Mouse (Mus musculus) ovary, postnatal 36 days (tissue): ENCODE data around the gene Man2b1.
A peak's percentile ranks its signal among the peaks of the same experiment; 100 is the strongest.
"Not testable (repeated sequence)": the region's sequence is repeated elsewhere in the genome, so short reads cannot be mapped to it uniquely, and the experiment has no call there.

Source experiments
- DNase-seq: peaks from one replicate; pipeline ENCODE4 v3.0.0; 2022; ENCODE audit warnings: low spot score, mixed read lengths

Man2b1 gene

DNA sequence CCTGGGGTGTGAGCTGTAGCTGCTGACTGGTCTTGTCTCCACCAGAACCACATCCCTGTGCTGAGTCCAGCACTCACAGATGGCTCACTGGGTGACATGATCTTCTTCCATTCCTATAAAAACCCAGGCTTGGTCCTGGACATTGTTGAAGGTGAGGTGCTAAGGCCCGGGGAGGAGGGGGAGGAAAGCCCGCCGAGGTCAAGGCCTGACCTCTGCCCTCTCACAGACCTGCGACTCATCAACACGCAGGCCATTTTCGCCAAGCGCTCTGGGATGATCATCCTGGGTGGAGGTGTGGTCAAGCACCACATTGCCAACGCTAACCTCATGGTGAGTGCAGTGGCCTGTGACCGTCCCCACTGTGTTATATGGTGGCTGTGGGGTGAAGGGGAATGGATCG, 8.9 kb upstream of the Man2b1 start:
- no peak for DNase-seq

DNA sequence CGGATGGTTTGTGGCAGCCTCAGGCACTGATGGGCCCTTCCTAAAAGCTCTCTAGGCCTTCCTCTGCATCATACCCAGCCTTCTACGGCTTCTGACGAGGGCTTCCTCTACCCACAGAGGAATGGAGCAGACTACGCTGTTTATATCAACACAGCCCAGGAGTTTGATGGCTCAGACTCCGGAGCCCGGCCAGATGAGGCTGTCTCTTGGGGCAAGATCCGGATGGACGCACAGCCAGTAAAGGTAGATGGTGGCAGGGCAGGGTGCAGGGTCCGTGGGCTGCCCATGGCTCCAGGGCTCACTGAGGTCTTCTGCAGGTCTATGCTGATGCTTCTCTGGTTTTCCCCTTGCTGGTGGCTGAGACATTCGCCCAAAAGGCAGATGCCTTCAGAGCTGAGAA, 8.5 kb upstream of the Man2b1 start:
- no peak for DNase-seq

DNA sequence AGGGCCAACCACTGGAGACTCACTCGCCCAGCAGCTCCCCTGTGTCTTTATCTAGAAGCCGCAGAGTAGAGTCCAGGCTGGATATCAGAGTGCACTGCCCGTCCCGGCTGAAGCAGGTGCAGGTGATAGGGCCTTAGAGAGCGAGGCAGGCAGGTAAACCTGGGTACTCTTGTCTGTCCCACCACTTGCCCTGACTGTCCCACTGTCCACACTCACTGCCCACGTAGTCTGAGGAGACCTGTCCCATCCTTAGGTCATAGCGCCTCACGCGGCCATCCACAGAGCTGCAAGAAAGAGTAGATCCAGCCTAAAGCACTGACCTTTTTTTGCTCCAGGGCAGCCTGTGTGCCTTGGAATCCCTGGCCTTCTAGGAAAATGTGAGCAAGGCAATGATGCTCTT, 7.1 kb upstream of the Man2b1 start:
- peak; percentile 42 for DNase-seq

DNA sequence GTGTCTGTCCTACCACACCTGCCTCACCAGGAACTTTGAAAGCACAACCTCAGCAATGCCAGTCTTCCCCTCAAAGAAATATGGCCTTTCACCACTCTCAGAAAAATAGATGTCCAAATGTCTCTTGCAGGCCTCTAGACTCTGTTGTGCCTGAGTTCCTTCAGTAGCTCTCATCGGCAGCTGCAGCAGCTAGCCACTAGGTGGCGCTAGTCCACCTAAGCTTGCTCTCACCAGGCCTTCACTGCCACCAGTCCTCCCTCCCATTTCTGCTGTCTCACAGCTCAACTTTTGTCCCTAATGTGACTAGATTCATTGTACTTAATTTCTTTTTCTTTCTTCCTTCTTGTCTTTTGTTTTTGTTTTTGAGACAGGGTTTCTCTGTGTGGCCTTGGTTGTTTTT, 6.1 kb upstream of the Man2b1 start:
- peak; percentile 71 for DNase-seq

DNA sequence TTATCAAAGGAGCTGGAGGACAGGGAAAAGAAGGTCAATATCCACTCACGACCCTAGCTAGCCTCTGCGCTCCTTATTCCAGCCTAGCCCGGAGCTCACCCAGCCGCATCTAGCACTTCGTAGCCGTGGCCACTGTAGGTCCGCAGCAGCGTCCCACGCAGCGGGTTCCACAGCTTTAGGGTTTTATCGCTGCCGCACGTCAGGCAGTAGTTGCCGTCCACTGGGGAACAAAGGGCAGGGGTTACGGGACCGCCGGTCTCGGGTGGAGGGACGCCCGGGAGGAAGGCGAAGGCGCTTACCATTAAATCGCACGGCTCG, 2.9 kb upstream of the Man2b1 start:
- no peak for DNase-seq

DNA sequence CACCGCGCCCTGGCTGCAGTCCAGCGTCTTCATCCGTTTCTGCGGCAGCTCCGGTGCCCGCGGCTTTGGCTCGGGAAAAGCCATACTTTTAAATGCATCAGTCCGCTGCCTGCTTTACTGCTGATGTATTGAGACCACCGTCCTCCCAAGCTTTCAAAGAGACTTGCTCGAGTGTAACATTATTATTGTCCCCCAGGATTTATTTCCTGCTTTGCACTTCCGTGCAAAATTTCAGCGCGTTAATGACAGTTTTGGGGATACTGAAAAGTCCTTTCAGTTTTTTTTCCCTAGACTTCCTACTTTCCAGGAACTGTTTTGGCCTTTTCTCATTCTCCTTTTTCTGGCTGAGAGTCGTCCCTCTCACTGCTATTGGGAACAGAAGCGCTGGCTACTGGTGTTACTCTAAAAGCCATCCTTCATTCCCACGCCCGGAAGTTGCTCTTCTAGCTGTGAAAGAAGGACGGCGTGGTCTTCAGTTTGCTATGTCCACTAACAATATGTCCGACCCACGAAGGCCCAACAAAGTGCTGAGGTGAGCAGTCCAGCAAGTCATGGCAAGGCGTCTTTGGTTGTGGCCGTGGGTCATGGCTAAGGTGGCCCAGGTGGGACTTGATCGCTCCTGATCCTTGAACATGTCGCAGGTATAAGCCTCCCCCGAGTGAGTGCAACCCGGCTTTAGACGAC, 2.4 kb upstream of the Man2b1 start, which contains the start of gene Wdr83os:
Gene Wdr83os, plus strand, starts transcription at position 209 of the 684 bp plus-strand sequence.
- DNase-seq = peak; percentile 47

DNA sequence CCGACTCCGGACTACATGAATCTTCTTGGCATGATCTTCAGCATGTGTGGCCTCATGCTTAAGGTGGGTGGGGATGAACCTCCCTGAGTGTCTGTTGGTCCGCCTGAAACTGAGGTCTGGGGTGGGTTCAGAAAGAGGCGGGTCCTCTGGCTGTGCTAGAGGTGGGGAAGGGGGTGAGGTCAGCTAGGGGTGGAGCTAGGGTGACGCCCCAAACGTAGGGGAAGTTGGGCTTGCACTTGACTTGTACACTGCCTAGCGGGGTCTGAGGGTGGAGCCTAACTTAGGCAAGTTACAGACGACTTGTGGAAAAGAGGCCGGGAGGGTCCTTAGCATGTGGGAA, 1.9 kb upstream of the Man2b1 start, which contains the start of gene Wdr83:
Gene Wdr83, minus strand, starts transcription at position 91 of the 340 bp plus-strand sequence.
- DNase-seq = peak; percentile 39

DNA sequence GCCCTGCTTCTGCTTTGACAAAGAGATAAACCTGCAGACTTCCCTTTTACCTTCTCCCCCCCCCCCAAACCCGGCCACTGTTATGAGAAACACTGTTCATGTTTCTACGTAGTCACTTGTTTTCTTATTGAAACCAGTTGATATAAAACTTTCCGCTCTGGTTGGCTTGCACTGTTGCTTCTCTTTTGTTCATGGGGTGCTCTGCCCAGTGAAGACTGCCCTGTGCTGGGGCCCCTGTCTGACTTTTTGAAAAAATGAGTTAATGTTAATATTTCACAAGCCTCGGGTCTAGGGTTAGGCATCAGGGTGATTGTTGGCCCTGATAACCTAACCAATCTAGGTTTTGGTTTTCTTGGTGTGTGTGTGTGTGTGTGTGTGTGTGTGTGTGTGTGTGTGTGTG, 901 bp upstream of the Man2b1 start:
- not testable (repeated sequence) for DNase-seq

DNA sequence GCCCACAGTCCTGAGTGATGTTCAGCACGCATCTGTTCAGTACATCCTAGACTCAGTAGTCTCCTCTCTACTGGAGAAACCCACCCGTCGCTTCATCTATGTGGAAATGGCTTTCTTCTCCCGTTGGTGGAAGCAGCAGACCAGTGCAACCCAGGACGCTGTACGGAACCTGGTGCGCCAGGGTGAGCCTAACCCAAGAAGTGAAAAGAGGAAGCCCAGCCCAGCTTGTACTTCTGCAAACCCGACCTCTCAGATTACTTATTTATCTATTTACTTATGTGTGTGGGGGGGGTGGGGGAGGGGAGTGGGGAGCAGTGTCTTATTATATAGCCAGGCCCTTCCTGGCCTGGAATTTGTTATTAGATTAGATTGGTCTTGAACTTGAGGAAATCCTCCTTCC, 1.6 kb downstream of the Man2b1 start:
- no peak for DNase-seq

DNA sequence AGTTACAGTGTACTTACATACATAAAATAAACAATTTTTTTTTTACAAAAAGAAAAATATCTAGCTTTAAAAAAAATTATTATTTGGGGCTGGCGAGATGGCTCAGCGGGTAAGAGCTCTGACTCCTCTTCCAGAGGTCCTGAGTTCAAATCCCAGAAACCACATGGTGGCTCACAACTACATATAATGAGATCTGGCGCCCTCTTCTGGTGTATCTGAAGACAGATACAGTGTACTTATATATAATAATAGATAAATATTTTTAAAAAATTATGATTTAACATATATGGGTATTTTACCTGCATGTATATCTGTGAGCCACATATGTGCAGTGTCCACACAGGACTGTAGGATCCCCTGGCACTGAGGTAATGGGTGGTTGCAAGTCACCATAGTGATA, 3.2 kb downstream of the Man2b1 start:
- no peak for DNase-seq

DNA sequence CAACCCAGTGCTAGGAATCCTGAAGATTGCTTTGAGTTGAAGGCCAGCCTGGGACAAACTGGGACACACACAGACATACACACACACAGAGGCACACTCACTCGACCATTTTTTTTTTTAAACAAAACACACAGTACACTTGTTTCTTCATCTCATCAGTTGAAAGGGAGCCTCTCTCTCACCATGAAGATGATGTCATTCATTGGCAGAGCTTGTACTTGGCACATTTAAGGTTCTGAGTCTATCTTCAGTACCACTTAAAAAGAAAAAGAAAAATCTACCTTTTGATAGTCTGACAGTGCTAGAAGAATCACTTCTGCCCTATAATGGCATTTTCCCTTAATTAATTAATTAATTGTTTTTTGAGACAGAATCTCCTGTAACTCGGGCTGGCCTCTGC, 5.7 kb downstream of the Man2b1 start:
- no peak for DNase-seq

DNA sequence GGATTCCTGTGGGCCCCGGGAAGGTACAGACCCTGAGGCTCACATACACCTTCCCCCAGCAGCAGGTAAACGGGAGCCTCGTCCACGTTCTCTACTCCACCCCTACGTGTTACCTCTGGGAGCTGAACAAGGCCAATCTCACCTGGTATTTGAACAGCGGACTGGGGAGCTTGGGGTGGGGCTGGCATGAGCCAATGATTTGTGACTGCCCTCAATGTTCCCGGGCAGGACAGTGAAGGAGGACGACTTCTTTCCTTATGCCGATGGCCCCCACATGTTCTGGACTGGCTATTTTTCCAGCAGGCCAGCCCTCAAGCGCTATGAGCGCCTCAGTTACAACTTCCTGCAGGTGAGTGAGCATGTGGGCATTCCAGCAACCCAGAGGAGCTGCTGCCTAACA, 7.8 kb downstream of the Man2b1 start:
- no peak for DNase-seq

DNA sequence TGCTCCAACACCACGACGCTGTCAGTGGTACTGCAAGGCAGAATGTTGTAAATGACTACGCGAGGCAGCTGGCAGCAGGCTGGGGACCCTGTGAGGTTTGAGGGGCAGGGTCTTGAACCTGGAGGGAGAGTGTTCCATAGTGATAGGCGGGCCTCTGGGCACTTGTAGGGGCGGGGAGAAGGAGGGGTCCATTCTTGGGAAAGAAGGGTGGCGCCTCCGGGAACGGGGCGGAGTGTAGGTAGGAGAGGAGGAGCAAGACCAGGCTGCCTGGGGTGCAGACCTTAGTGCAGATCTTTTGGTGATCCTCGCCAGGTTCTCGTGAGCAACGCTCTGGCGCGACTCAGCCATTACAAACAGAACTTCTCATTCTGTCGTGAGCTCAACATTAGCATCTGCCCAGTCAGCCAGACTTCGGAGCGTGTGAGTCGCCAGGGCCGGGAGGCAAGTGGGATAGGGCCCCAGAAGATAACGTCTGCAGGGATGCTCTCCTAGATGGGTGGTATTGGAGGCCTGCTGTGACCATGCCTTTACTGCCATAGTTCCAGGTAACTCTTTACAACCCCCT, 8.5 kb downstream of the Man2b1 start:
- no peak for DNase-seq

DNA sequence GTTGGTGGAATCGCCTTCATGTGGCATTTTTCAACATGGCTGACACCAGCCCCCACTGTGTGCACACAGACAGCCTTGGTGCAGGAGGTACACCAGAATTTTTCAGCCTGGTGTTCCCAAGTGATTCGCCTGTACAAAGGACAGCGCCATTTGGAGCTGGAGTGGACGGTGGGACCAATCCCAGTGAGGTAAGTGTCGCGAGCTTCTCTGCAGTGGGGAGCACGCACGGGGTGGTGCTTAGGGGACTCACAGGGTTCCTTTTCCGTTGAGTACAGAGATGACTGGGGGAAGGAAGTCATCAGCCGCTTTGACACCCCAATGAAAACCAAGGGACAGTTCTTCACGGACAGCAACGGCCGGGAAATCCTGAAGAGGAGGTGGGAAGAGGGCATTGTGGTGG, 12.0 kb downstream of the Man2b1 start:
- DNase-seq = no peak

DNA sequence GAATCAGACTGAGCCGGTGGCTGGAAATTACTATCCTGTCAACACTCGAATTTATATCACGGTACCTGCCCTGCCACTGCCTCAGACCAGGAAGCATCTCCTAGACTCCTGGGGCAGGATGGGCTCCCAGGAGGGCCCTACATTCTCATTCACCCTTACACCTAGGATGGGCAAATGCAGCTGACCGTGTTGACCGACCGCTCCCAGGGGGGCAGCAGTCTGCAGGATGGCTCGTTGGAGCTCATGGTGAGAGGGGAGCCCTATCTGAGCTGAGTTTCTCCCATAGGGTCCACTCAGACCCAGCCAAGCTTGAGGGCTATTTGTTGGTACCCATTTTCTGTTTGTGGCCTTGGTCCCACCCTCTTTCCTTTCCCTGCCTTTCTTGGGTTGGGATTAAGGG, 12.5 kb downstream of the Man2b1 start:
- no peak for DNase-seq

DNA sequence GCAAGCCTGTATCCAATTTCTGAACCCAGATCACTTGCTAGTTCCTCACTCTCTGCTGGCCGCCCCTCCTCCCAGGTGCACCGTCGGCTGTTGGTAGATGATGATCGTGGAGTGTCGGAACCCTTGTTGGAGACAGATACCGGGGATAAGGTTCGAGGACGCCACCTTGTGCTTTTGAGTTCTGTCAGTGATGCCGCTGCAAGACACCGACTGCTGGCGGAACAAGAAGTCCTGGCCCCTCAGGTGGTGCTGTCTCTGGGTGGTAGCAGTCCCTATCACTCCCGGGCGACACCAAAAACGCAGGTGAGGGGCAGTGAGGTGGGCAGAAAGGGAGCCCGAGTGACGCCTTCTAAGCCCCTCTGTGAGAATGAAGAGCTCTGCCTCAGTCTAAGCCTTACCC, 13.1 kb downstream of the Man2b1 start:
- DNase-seq = no peak

DNA sequence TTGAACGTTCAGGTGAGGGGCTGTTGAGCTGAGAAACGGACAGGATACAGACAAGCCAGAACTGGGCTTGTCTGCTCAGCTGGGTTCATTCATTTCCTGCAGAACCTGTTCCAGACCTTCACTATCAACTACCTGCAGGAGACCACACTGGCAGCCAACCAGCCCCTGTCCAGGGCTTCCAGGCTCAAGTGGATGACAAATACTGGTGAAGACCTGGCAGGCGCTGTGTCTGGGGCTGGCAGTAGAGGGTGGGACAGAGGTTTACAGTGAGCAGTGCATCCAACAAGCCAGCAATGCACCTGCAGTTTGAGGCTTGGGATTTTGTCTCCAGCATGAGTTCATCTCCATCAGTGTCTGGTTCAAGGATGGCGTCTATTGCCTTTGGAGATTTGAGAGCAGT, 13.8 kb downstream of the Man2b1 start:
- no peak for DNase-seq

DNA sequence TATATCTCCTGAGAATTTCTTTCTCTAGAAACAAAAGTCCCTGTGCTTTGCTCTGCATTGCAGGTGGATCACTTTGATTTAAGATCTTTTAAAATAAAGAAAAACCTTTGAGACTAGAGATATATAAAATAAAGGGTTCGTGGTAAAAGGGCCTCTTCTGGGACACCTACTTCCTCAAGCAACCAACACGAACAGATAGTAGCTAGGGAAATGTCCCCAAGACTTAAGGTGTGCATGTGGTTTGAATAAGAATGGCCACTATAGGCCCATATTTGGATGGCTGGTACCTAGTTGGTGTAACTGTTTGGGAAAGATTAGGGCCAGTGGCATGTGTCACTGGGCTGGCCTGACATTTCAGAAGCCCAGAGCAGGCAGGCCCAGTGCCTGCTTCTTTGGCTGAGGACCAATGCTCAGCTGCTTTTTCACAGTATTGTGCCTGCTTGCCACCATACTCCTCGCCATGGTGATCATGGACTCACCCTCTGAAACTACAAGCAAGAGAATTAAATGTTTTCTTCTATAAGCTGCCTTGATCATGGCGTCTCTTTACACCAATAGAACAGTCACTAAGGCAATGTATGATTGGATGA, 17.1 kb downstream of the Man2b1 start:
- DNase-seq = no peak

DNA sequence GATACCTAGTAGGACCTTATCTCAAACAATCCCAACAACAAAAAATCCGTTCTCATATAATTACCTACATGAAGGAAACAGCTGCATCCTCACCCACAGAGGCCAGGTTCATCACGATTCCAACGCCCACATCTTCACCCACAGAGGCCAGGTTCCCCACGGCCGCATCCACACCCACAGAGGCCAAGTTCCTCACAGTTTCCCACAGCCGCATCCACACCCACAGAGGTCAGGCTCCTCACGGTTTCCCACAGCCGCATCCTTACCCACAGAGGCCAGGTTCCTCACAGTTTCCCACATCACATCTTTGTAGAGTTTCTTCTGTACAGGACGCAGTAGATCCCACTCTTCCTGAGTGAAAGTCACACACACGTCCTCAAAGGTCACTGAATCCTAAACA, 30.2 kb downstream of the Man2b1 start:
- DNase-seq = no peak

DNA sequence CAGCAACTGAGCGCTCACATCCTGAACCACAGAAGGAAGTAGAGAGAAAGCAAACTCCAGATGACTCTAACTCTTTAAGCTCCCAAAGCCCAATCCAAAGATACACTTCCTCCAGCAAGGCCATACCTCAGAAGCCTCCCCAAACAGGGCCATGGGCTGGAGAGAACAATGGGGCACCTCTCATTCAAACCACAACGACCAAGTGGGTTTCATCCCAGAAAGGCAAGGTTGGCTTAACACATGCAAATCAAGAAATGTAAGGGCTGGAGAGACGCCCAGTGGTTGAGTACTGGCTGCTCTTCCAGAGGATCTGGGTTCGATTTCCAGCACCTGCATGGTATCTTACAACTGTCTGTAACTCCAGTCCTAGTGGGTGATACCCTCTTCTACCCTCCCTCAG, 32.4 kb downstream of the Man2b1 start:
- no peak for DNase-seq

DNA sequence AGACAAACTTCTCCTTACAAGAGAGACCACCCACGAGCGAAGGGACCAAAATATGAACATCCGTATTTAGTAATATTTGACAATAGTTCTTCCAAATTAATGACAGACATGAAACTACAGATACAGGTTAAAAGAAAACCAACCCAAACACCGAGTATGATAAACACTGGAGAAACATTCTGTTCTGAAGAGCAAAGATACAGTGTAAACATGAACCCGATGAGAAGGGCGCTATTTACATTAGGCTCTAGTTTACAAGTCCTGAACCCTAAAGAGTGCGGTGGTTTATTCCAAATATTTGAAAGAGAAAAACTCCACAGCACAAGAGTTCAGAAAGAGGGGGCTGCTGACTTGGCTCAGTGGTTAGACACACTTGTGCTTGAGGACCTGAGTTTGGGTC, 33.9 kb downstream of the Man2b1 start:
- no peak for DNase-seq

DNA sequence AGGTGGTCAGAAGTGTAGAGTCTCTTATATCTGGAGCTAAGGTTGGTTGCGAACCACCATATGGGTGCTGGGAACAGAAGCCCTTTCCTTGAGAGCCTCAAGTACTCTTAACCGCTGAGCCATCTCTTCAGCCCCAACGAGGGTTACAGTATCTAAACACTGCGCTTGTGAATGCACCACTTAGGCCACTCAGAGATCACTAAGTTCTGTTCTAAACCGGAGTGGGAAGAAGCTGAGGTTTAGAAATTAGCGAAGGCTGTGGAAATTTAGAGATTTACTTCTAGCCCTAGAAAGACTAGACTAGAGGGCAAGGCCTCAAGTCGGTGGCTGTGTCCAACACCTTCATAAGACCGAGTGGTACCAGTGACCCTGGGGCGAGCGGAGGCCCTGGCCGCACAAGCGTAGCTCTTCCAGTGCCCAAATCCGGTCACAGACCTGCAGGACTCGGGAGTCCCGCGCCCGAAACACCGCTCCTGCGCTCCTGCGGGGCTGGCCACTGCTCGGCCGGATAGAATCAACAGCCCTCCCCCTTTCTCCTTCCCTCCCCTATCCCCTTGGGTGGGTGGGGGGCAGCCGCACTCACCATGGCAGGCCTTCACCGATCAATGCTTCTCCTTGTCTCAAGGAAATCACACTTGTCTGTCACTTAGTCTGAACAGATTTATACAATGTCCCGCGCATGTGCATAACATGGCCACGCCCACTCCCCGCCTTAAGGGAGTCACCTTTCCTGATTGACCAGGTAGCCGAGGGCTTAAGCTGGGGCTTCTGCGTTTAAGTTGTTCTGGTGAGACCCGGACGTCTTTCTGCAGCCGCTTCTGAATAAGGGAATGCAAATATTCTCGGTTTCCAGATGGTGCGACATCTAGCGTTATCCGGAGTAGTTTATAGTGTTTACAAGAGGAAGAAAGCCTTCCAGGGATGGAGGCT, 36.2 kb downstream of the Man2b1 start:
- peak; percentile 80 for DNase-seq

DNA sequence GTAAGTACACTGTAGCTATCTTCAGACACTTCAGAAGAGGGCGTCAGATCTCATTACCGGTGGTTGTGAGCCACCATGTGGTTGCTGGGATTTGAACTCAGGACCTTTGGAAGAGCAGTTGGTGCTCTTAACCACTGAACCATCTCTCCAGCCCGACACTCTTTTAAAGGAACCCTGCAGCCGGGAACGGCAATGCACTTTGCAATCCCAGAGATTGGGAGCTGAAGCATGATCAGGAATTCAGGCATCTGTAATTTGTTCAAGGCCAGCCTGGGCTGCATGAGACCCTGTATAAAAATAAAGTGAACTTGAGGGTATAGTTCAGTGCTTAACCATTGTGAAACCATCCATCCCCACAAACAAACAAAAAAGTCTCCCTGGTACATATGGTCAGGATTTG, 37.2 kb downstream of the Man2b1 start:
- DNase-seq = not testable (repeated sequence)
